Mouse (Mus musculus): ENCODE measurements around the gene Arf1. TPM values are rescaled to one million over a fixed set of nuclear protein-coding genes. Genes with fewer than 3 reads are reported as not detected.

Gene Arf1
- 655 and 669 TPM in 2 replicates for polyA plus RNA-seq (2014; fragmentation: Nextera tagmentation; extraction: Ambion mirVana)

DNA sequence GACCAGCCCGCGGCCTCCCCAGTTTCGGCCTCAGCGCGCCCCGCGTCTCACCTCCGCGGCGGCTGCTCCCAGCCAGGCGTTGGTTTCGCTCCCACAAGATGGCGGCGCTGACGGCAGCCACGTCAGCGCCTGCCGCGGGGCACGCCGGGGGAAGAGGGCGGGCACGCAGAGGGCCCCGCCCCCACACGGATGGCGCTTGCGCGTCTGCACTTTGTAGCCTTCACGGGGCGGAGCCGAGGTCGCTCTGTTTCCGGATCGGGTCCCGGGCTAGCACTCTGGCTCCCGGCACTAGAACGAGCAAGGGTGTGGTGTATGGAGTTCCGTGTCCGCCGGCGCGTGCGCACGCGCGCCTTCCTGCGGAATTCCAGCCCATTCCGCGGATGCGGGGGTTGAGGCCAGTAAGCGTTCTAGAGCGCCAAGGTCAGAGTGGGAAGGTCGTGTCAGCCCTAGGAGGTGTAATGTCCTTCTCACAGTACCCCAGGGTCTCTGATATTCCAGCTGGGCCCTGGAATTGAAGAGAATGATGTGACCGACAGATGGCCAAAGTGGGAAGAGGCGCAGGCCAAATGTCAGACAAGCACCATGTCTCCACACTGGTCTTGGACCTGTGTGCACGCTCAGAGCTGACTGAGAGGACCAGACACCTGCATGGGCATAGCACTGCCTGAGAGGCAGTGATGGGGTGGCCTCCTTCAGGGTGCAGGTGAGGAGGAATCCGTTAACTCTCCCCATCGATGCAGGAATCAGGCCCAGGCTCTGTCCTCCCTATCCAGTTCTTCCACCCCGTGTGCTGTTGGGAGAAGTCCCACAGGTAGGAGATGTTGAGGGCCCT is at the start of gene Arf1:
Arf1 (minus strand) TSS at position 149 of the 832 bp plus-strand sequence.
- H3K4me3 ChIP-seq (ENCODE audit: low read depth, low read length) = peak within 1 kb of the TSS; percentile 92
- H3K36me3 ChIP-seq (ENCODE audit: control insufficient read depth, insufficient read depth, low read length) = peaks cover 3% of the 10 kb centered on the region; the same call in 1 of the 2 replicates
- 5% methylated on average over 53 of the region's 59 CpGs for WGBS
- H3K4me1 ChIP-seq (ENCODE audit: control insufficient read depth, insufficient read depth, low read length) = peaks cover 21% of the 10 kb centered on the region
- H3K9ac ChIP-seq (replicated peaks; ENCODE audit: low read depth, low read length) = peak within 1 kb of the TSS; percentile 91
- H3K27me3 ChIP-seq (ENCODE audit: control insufficient read depth, insufficient read depth, low read length) = no peaks in the 10 kb centered on the region
- peak; percentile 96 for ATAC-seq (ENCODE audit: insufficient number of reproducible peaks, insufficient read depth, low FRiP score, low read depth)
- peak within 1 kb of the TSS; percentile 97 for H3K27ac ChIP-seq (ENCODE audit: low read length)
- no peaks in the 10 kb centered on the region for H3K9me3 ChIP-seq (ENCODE audit: control insufficient read depth, low read depth, low read length)
- peak within 1 kb of the TSS; percentile 82 for H3K4me2 ChIP-seq (replicated peaks; ENCODE audit: low read depth, low read length)

DNA sequence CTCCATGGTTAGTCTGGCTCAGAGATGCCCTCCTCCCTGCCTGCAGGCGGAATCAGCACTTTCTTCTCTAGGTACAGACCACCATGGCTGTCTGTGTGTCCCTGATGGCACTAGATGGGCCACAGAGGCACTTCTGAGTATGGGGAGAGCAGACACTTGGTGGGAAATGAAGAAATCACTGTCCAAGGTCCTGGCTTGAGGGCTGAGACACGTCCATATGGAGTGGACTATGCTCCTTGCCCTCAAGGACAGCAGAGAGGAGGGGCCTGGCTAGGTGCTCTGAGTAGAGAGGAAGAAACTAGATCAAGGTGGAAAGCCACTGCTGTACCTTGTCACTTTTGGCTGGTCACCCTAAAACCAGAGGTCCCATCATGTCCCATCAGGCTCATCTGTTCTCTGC is 48.8 kb upstream of the Arf1 start:
- ATAC-seq (ENCODE audit: insufficient number of reproducible peaks, insufficient read depth, low FRiP score, low read depth) = no peak
- no peaks in the 10 kb centered on the region for H3K9me3 ChIP-seq (ENCODE audit: control insufficient read depth, low read depth, low read length)
- H3K36me3 ChIP-seq (ENCODE audit: control insufficient read depth, insufficient read depth, low read length) = no peaks in the 10 kb centered on the region
- H3K4me3 ChIP-seq (ENCODE audit: low read depth, low read length) = no peak overlapping the region
- no peak overlapping the region for H3K9ac ChIP-seq (replicated peaks; ENCODE audit: low read depth, low read length)
- no peaks in the 10 kb centered on the region for H3K4me1 ChIP-seq (ENCODE audit: control insufficient read depth, insufficient read depth, low read length)
- H3K4me2 ChIP-seq (replicated peaks; ENCODE audit: low read depth, low read length) = no peak overlapping the region
- no peaks in the 10 kb centered on the region for H3K27me3 ChIP-seq (ENCODE audit: control insufficient read depth, insufficient read depth, low read length)
- no peak overlapping the region for H3K27ac ChIP-seq (ENCODE audit: low read length)
- WGBS = 25% methylated on average over 2 of the region's 2 CpGs

- WGBS = 71% methylated on average over 2 of the region's 3 CpGs
- no peak for ATAC-seq (ENCODE audit: insufficient number of reproducible peaks, insufficient read depth, low FRiP score, low read depth)
- Histone ChIP-seq H3K4me1 (ENCODE audit: control insufficient read depth, insufficient read depth, low read length) (no peaks in the 10 kb centered on the region), H3K9me3 (ENCODE audit: control insufficient read depth, low read depth, low read length) (no peaks in the 10 kb centered on the region), H3K9ac (replicated peaks; ENCODE audit: low read depth, low read length) (no peak overlapping the region), H3K27ac (ENCODE audit: low read length) (no peak overlapping the region), H3K27me3 (ENCODE audit: control insufficient read depth, insufficient read depth, low read length) (no peaks in the 10 kb centered on the region), H3K4me3 (ENCODE audit: low read depth, low read length) (no peak overlapping the region), H3K4me2 (replicated peaks; ENCODE audit: low read depth, low read length) (no peak overlapping the region), H3K36me3 (ENCODE audit: control insufficient read depth, insufficient read depth, low read length) (no peaks in the 10 kb centered on the region)
These were observed 46.1 kb upstream of the Arf1 start for GRCm38 (mm10) chr11:59274184-59274583.

DNA sequence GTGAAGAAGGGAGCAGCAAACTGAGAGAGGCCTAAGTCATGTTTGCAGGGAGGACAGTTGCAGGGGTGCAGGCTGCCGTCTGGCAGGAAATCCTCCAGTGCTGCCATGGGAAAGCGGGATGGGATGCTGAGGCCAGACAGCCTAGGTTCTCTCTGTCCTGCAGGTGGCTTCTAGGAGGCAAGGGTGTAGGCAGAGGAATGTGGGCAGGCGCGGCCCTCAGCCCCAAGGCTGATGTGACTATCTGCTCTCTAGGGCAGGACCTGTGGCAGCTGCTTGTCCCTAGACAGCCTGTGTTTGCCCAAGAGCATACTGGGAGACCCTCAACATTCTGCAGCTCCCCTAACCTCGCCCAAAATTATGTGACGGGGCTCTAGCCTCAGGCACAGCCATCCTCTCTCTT is 38.7 kb upstream of the Arf1 start:
- Histone ChIP-seq H3K9me3 (ENCODE audit: control insufficient read depth, low read depth, low read length) (no peaks in the 10 kb centered on the region; the same call in 1 of the 2 replicates), H3K27ac (ENCODE audit: low read length) (no peak overlapping the region), H3K4me3 (ENCODE audit: low read depth, low read length) (no peak overlapping the region), H3K4me1 (ENCODE audit: control insufficient read depth, insufficient read depth, low read length) (peaks cover 3% of the 10 kb centered on the region; the same call in 1 of the 2 replicates), H3K9ac (replicated peaks; ENCODE audit: low read depth, low read length) (no peak overlapping the region), H3K27me3 (ENCODE audit: control insufficient read depth, insufficient read depth, low read length) (peaks cover 17% of the 10 kb centered on the region), H3K4me2 (replicated peaks; ENCODE audit: low read depth, low read length) (no peak overlapping the region), H3K36me3 (ENCODE audit: control insufficient read depth, insufficient read depth, low read length) (no peaks in the 10 kb centered on the region)
- WGBS = 40% methylated on average over 6 of the region's 6 CpGs
- ATAC-seq (ENCODE audit: insufficient number of reproducible peaks, insufficient read depth, low FRiP score, low read depth) = no peak

GRCm38 (mm10) chr11:59265154-59265813 is 37.2 kb upstream of the Arf1 start:
- Histone ChIP-seq H3K9ac (replicated peaks; ENCODE audit: low read depth, low read length) (no peak overlapping the region), H3K27ac (ENCODE audit: low read length) (no peak overlapping the region), H3K36me3 (ENCODE audit: control insufficient read depth, insufficient read depth, low read length) (no peaks in the 10 kb centered on the region), H3K4me3 (ENCODE audit: low read depth, low read length) (no peak overlapping the region), H3K9me3 (ENCODE audit: control insufficient read depth, low read depth, low read length) (no peaks in the 10 kb centered on the region; the same call in 1 of the 2 replicates), H3K27me3 (ENCODE audit: control insufficient read depth, insufficient read depth, low read length) (peaks cover 17% of the 10 kb centered on the region), H3K4me1 (ENCODE audit: control insufficient read depth, insufficient read depth, low read length) (peaks cover 3% of the 10 kb centered on the region; the same call in 1 of the 2 replicates), H3K4me2 (replicated peaks; ENCODE audit: low read depth, low read length) (no peak overlapping the region)
- 67% methylated on average over 8 of the region's 8 CpGs for WGBS
- no peak for ATAC-seq (ENCODE audit: insufficient number of reproducible peaks, insufficient read depth, low FRiP score, low read depth)

GRCm38 (mm10) chr11:59264593-59264992 is 36.5 kb upstream of the Arf1 start:
- H3K4me3 ChIP-seq (ENCODE audit: low read depth, low read length) = peak overlapping the region; percentile 52
- peak overlapping the region; percentile 95 for H3K4me2 ChIP-seq (replicated peaks; ENCODE audit: low read depth, low read length)
- H3K9ac ChIP-seq (replicated peaks; ENCODE audit: low read depth, low read length) = peak overlapping the region; percentile 33; the same call in 1 of the 2 replicates
- H3K9me3 ChIP-seq (ENCODE audit: control insufficient read depth, low read depth, low read length) = no peaks in the 10 kb centered on the region; the same call in 1 of the 2 replicates
- no peak overlapping the region for H3K27ac ChIP-seq (ENCODE audit: low read length)
- no peak for ATAC-seq (ENCODE audit: insufficient number of reproducible peaks, insufficient read depth, low FRiP score, low read depth)
- WGBS = 9% methylated on average over 8 of the region's 8 CpGs
- peaks cover 17% of the 10 kb centered on the region for H3K27me3 ChIP-seq (ENCODE audit: control insufficient read depth, insufficient read depth, low read length)
- H3K4me1 ChIP-seq (ENCODE audit: control insufficient read depth, insufficient read depth, low read length) = peaks cover 3% of the 10 kb centered on the region; the same call in 1 of the 2 replicates
- no peaks in the 10 kb centered on the region for H3K36me3 ChIP-seq (ENCODE audit: control insufficient read depth, insufficient read depth, low read length)

GRCm38 (mm10) chr11:59263870-59264563 is 35.9 kb upstream of the Arf1 start:
- peak; percentile 58 for ATAC-seq (ENCODE audit: insufficient number of reproducible peaks, insufficient read depth, low FRiP score, low read depth)
- Histone ChIP-seq H3K27ac (ENCODE audit: low read length) (no peak overlapping the region), H3K9ac (replicated peaks; ENCODE audit: low read depth, low read length) (peak overlapping the region; percentile 33), H3K4me3 (ENCODE audit: low read depth, low read length) (peak overlapping the region; percentile 52), H3K9me3 (ENCODE audit: control insufficient read depth, low read depth, low read length) (no peaks in the 10 kb centered on the region; the same call in 1 of the 2 replicates), H3K4me1 (ENCODE audit: control insufficient read depth, insufficient read depth, low read length) (peaks cover 3% of the 10 kb centered on the region; the same call in 1 of the 2 replicates), H3K36me3 (ENCODE audit: control insufficient read depth, insufficient read depth, low read length) (no peaks in the 10 kb centered on the region), H3K27me3 (ENCODE audit: control insufficient read depth, insufficient read depth, low read length) (peaks cover 17% of the 10 kb centered on the region), H3K4me2 (replicated peaks; ENCODE audit: low read depth, low read length) (peak overlapping the region; percentile 95)
- WGBS = under 1% methylated on average over 56 of the region's 56 CpGs

GRCm38 (mm10) chr11:59262308-59262707 is 34.2 kb upstream of the Arf1 start:
- no peak for ATAC-seq (ENCODE audit: insufficient number of reproducible peaks, insufficient read depth, low FRiP score, low read depth)
- Histone ChIP-seq H3K4me1 (ENCODE audit: control insufficient read depth, insufficient read depth, low read length) (peaks cover 3% of the 10 kb centered on the region; the same call in 1 of the 2 replicates), H3K9ac (replicated peaks; ENCODE audit: low read depth, low read length) (no peak overlapping the region), H3K4me3 (ENCODE audit: low read depth, low read length) (no peak overlapping the region), H3K27me3 (ENCODE audit: control insufficient read depth, insufficient read depth, low read length) (peaks cover 17% of the 10 kb centered on the region), H3K27ac (ENCODE audit: low read length) (no peak overlapping the region), H3K4me2 (replicated peaks; ENCODE audit: low read depth, low read length) (no peak overlapping the region), H3K36me3 (ENCODE audit: control insufficient read depth, insufficient read depth, low read length) (no peaks in the 10 kb centered on the region), H3K9me3 (ENCODE audit: control insufficient read depth, low read depth, low read length) (no peaks in the 10 kb centered on the region)

Measured in stomach, embryonic 14.5 days (tissue).